Mouse (Mus musculus): ENCODE measurements at regions not wholly inside any gene's neighbourhood (a gene's known extent, or its start where the extent isn't known, plus 50 kb on each side); places are given as distances from the start of the nearest gene placed in this dataset.

DNA sequence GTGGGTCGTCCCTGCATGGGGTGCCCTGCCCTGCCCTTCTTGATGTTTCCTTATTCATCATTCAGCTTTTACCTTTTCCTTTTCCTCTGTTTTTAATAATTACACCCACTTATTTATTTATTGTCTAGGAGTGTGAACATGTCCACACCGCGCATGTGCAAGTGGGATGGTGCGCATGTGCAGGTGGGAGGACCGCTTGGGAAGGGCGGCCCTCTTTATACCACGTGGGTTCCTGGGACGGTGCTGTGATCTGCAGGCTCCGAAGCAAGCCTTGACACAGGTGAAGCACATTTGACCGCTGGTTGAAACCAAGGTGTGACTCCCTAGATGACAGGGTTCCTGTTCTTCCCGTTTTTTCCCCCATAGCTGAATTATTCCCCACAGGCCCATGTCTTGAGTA lies 60.0 kb downstream of the Syf2 start:
- DNase-seq (ENCODE audit: low spot score), result no peak

GRCm38 (mm10) chr4:134993526-134994122 lies 62.9 kb downstream of the Syf2 start:
- no peak for DNase-seq (ENCODE audit: low spot score)

- no peak for DNase-seq (ENCODE audit: low spot score)
Observed at GRCm38 (mm10) chr4:134994205-134994604, 63.5 kb downstream of the Syf2 start.

DNA sequence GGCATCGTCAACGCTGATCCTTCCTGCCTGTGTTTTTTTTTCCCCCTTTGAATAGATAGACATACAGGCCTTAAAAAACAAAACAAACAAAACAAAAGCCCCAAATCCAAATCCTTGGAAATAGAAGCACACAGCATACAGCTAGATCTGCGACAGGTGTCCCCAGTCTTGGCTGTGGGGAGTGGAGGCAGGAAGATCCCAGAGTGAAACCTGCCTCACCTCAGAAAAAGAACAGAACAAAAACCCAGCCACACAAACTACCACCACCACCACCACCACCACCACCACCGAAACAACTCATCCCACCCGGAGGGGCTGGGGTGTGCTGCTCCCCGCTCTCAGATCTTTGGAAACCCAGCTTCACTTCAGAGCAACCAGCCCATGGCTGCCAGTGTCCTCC lies 64.0 kb downstream of the Syf2 start:
- DNase-seq (ENCODE audit: low spot score), result no peak

- DNase-seq (ENCODE audit: low spot score), result no peak
Observed at GRCm38 (mm10) chr4:134995052-134995451, 64.4 kb downstream of the Syf2 start.

DNA sequence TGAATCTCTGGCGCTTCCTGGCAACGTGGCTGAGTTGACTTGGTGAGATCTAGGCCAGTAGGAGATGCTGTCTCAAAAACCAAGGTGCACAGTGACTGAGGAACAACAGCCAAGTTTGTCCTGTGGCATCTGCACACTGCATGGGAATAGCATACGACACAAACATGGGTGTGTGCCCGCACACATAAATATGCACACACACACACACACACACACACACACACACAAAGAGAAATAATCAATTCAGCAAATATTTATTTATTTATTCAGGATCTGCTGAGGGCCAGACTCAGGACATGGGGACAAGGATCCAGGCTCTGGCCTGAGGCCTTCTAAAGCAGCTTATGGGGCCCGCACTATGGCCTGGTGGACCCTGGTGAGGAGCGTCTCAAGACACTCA lies 65.4 kb downstream of the Syf2 start:
- DNase-seq (ENCODE audit: low spot score), result no peak

DNA sequence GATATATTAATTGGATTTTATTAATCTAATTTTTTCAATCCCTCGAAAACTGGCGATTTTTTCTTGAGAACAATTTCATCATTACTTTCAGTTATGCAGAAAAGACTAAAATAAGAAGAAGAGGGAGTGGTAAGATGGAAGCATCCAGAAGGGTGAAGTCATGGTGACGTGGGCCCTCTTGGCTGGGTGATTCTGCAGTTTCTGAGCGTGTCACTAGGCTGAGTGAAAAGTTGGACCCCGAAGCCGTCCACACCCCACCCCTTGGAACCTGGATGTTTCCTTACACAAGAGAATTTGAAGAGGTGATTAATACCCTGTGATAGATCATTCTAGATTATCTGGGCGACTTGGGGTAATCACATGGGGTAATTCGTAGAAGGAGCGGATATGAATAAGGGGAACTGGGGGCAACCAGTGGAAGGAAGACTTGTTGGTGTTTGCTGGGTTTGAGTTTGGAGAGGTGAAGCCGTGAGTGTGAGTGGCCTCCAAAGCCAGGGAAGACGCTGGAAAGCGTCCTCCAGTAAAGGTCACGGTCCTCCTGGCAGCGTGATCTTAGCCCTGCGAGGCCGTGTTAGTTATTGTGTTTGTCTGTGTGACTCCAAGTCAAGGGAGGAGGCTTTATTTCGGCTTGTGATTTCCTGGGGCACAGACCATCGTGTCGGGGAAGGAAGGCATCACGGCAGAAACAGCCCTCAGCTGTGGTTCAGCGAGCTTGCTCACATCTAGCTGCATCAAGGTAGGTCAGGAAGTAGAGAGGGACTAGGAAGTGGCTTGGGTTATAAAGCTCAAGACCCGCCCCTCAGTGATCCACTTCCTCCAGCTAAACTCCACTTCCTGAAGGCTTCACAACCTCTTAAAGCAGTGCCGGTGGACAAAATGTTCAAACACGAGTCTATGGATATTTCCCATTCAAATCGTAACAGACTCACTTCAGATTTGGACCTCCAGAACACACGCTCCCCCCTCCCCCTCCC lies 67.0 kb downstream of the Syf2 start:
- no peak for DNase-seq (ENCODE audit: low spot score)

- DNase-seq (ENCODE audit: low spot score), result no peak
Observed at GRCm38 (mm10) chr4:134998928-134999658, 68.4 kb downstream of the Syf2 start.

DNA sequence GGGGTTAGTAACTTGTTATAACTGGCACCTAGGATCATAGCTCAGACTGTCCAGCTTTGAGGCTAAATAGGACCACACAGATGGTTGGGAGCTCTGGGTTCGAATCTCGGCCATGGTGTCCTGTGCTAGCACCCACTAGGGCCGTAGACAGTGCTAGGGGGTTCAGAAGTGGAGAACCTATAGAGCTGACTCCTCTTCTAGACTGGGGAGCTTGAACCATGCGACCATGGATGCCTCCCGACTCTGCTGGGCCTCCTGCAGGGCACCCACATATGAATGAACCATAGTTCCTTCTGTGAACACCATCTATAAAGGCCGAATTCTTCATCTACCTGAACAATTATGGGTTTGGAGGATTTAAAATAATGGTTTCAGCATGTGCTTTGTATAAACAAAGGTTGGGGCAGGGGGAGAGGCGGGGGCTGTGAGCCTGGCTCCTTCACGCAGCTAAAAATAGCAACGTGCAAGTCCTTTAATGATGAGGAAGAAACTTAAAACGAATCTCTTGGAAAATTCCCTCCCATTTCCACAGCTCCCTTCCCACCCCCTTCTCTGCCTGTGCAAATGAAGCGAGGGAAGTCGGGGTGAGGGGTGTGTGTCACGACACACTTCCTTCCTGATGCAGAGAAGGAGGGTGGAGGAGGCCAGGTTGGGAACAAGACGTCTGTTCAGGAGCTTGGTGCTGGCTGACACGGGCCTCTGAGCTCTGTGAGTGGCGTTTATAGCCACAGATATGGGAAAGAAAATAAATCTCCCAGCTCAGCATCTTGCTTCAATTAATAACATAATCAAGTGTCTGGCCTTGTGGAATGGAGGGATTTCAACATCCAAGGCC lies 71.6 kb downstream of the Syf2 start:
- DNase-seq (ENCODE audit: low spot score), result no peak

DNA sequence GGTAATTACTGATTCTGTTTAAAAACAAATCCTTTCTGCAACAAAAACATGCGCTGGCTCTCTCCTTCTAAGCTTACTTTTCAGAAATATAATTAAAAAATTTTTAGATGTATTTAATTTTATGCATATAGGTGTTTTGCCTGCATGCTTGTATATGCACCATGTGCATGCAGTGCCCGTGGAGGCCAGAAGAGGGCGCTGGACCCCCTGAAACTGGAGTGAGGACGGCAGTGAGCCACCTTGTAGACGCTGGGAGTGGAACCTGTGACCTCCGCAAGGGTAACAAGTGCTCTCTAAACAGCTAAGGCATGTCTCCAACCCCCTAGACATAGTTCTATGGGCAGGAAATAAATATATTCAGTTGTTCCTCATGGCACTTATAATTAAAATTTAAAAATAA lies 80.7 kb downstream of the Syf2 start:
- no peak for DNase-seq (ENCODE audit: low spot score)

DNA sequence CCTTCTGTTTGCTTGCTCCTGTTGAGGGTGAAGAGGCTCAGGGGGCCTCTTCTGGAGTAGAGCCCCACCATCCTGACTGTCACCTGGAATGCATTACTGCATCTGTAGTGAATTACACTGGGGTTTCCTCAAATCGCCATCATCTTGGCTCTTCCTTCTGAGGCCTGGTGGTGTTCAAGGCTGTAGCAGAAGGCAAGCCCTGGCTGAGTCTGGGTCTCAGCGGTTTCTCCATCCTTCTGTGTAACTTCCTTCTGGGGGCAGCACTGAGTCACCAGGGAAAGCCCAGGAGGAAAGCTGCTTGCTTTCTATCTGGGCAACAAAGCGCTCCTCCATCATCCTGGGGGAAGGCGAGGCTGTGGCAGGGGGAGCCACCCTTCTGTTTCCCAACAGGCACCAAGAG lies 82.2 kb downstream of the Syf2 start:
- no peak for DNase-seq (ENCODE audit: low spot score)

DNA sequence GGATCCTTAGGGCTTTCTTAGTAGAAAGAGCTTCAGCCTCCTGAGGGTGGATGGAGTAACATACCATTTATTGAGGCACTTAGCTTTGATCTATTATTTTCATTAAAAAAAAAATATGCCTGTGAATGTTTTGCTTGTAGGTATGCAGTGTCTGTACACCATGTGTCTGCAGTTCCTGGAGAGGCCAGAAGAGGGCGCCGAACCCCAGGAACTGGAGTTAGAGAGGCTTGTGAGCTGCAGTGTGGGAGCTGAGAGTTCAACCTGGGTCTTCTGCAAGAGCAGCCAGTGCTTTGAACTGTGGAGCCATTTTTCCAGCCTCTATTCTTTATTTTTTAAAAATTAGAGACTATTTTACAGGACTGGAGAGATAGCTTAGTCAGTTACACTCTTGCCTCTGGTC lies 83.2 kb downstream of the Syf2 start:
- no peak for DNase-seq (ENCODE audit: low spot score)

DNA sequence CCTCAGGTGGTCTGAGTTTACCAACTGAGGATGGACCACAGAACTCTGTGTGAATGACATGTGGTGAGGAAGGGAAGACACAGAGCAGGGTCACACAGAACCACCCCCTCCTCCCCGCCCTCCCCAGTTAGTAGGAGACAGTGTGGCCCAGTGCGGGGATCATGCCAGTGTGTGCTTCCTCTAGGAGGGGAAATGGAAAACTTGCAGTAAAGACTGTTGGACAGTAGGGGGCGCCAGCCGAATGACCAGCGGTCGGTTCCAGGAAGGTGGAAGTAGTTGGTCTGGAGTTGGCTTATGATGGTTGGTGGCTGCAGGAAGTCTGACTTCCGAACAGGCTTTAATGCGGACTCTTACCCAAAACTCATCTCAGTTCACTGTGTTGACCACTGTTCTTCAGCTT lies 87.3 kb downstream of the Syf2 start:
- DNase-seq (ENCODE audit: low spot score), result peak; percentile 53

- DNase-seq (ENCODE audit: low spot score), result no peak
Observed at GRCm38 (mm10) chr4:135019120-135019519, 88.4 kb downstream of the Syf2 start.

- no peak for DNase-seq (ENCODE audit: low spot score)
Observed at GRCm38 (mm10) chr4:135020262-135020991, 89.7 kb downstream of the Syf2 start.

DNA sequence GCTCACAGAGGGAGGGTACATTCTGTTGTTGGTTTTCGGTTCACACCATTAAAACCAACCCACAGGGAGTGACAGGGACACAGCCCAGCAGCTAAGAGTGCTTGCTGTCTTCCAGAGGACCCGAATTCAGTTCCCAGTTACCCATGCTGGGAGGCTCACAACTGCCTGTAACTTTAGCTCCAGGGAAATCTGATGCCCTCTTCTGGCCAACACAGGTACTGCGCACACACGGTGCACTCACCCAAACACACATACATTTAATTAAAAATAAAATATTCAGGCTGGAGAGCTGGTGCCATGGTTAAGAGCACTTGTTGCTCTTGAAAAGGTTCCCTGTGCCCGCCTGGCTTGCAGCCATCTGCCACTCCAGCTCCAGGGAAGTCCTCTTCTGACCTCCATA lies 92.5 kb downstream of the Syf2 start:
- DNase-seq (ENCODE audit: low spot score), result no peak

DNA sequence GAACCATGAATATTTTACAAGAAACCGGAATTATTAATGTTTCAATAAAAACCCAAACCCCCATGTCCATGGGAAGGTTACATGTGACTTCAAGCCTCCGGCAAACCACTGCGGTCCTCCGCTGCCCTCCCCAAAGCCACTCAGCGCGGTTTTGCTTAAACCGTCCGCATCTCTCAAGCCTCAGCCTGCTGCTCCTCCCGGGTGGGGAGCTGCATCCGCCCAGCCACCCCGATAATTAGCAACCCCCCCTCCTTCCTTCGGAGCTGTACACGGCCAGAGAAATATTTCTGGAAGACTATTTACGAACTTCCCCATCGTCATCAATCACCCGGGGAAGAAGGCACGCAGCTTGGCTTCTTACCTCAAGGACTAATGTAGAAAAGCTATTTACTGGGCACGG lies 94.7 kb upstream of the Runx3 start:
- no peak for DNase-seq (ENCODE audit: low spot score)

DNA sequence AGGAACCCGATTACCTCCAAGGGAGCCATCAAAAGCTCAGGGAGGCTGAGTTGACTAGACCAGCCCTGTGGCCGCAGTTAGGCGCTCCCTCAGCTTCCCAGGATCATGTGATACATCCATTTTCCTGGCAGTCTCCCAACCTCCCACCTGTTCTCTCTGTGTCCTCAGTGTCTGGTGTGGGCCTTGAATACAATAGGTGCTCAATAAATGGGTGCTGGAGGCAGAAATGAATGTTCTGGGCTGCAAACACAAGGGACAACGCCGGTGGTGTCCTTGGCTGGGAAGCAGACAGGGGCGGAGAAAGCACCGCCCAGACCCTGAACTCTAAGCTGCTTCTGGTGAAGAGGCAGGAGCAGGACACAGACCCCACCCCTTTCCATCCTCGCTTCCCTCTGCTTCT lies 93.3 kb upstream of the Runx3 start:
- DNase-seq (ENCODE audit: low spot score), result no peak

DNA sequence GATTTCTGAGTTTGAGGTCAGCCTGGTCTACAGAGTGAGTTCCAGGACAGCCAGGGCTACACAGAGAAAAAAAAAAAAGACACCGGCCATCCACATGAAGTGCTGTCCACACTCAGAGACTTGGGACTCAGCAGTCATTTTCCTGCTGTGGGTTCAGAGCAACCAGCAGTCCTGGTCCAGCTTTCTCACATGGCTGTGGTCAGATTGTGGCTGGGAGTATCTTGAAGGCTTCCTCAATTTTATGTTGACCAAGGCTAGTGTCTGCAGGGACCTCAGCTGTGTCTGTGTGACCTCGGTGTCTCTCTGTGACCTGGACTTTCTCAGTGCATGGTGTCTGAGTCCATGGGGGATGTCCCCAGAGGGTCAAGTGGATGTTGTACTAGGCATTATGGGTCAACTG lies 90.7 kb upstream of the Runx3 start:
- no peak for DNase-seq (ENCODE audit: low spot score)

GRCm38 (mm10) chr4:135032461-135032860 lies 88.0 kb upstream of the Runx3 start:
- DNase-seq (ENCODE audit: low spot score), result no peak

GRCm38 (mm10) chr4:135033302-135033701 lies 87.2 kb upstream of the Runx3 start:
- no peak for DNase-seq (ENCODE audit: low spot score)

All from lung, postnatal 25 days (tissue).